Mouse (Mus musculus): Measurements from ENCODE around the gene Lair1. TPM values are rescaled to one million over a fixed set of nuclear protein-coding genes. Genes with fewer than 3 reads are reported as not detected.
"Not testable (repeated sequence)": the region's sequence is repeated elsewhere in the genome, so short reads cannot be mapped to it uniquely, and the experiment has no call there.

Gene Lair1
- total RNA-seq (2021) (1 to 10 TPM; 2.1 to 4.6 TPM), polyA plus RNA-seq (2012; rRNA removed) (3.0 and 3.8 TPM in 2 replicates)
- long read RNA-seq, partial matches to known transcripts, result 1 of 3 reads
- long read RNA-seq, other reads (novel, unspliced or antisense), result 0 of 3 reads

GRCm38 (mm10) chr7:4063013-4063412 lies at the start of gene Lair1:
Gene Lair1 (minus strand): TSS chr7:4063204.
- no peak for DNase-seq

GRCm38 (mm10) chr7:4111766-4112165 lies 48.8 kb upstream of the Lair1 start:
- no peak for DNase-seq

- no peak for DNase-seq
These were observed 40.4 kb upstream of the Lair1 start for GRCm38 (mm10) chr7:4103411-4103810.

GRCm38 (mm10) chr7:4101144-4101543 lies 38.1 kb upstream of the Lair1 start:
- DNase-seq, result no peak

GRCm38 (mm10) chr7:4098832-4099231 lies 35.8 kb upstream of the Lair1 start:
- no peak for DNase-seq

- no peak for DNase-seq
These were observed 35.3 kb upstream of the Lair1 start for GRCm38 (mm10) chr7:4098301-4098700.

GRCm38 (mm10) chr7:4091170-4091569 lies 28.2 kb upstream of the Lair1 start:
- no peak for DNase-seq

- DNase-seq, result no peak
These were observed 25.7 kb upstream of the Lair1 start for GRCm38 (mm10) chr7:4088679-4089078.

GRCm38 (mm10) chr7:4087896-4088480 lies 25.0 kb upstream of the Lair1 start:
- DNase-seq, result no peak

- no peak for DNase-seq
These were observed 24.4 kb upstream of the Lair1 start for GRCm38 (mm10) chr7:4087238-4087895.

GRCm38 (mm10) chr7:4085562-4085961 lies 22.6 kb upstream of the Lair1 start:
- DNase-seq, result no peak

- no peak for DNase-seq
These were observed 21.2 kb upstream of the Lair1 start for GRCm38 (mm10) chr7:4084161-4084560.

GRCm38 (mm10) chr7:4082804-4083203 lies 19.8 kb upstream of the Lair1 start:
- DNase-seq, result peak; percentile 13

- DNase-seq, result no peak
These were observed 18.7 kb upstream of the Lair1 start for GRCm38 (mm10) chr7:4081706-4082105.

- DNase-seq, result no peak
These were observed 17.5 kb upstream of the Lair1 start for GRCm38 (mm10) chr7:4080552-4080951.

- no peak for DNase-seq
These were observed 16.5 kb upstream of the Lair1 start for GRCm38 (mm10) chr7:4079511-4079910.

GRCm38 (mm10) chr7:4073144-4073543 lies 10.1 kb upstream of the Lair1 start:
- DNase-seq, result no peak

- no peak for DNase-seq
These were observed 8.1 kb upstream of the Lair1 start for GRCm38 (mm10) chr7:4071066-4071465.

- DNase-seq, result no peak
These were observed 866 bp upstream of the Lair1 start for GRCm38 (mm10) chr7:4063714-4064425.

- DNase-seq, result not testable (repeated sequence)
These were observed 2.3 kb downstream of the Lair1 start for GRCm38 (mm10) chr7:4060602-4061188.

- DNase-seq, result peak; percentile 10
These were observed 36.1 kb downstream of the Lair1 start for GRCm38 (mm10) chr7:4026794-4027421.

GRCm38 (mm10) chr7:4004636-4005035 lies 58.4 kb downstream of the Lair1 start:
- not testable (repeated sequence) for DNase-seq

Measured in adrenal gland, adult 2 months (tissue).